Mouse (Mus musculus) hindbrain, postnatal 0 days (tissue): ENCODE measurements at regions not wholly inside any gene's neighbourhood (a gene's known extent, or its start where the extent isn't known, plus 50 kb on each side); places are given as distances from the start of the nearest gene placed in this dataset.

Source experiments
- ATAC-seq: fragments of 200-750 bp; cut with Nextera tagmentation; 2 replicates; pipeline ENCODE4 v1.8.0; 2017; ENCODE audit warnings: mild to moderate bottlenecking, moderate TSS enrichment, moderate library complexity
- DNase-seq: peaks from one replicate; pipeline ENCODE4 v3.0.0-alpha.2; 2015; ENCODE audit warnings: low spot score
- H3K27ac ChIP-seq: fragments of 300-500 bp; sonication (generic); 2 replicates; pipeline ENCODE4 v1.5.1; 2014; ENCODE audit warnings: mild to moderate bottlenecking
- H3K27me3 ChIP-seq: fragments of 300-500 bp; sonication (generic); 2 replicates; pipeline ENCODE4 v1.6.1; 2014; ENCODE audit warnings: low read length, mixed read lengths; ENCODE audit not compliant: insufficient read depth
- H3K36me3 ChIP-seq: fragments of 300-500 bp; sonication (generic); 2 replicates; pipeline ENCODE4 v1.6.1; 2014; ENCODE audit warnings: low read length, mixed read lengths; ENCODE audit not compliant: insufficient read depth
- H3K4me1 ChIP-seq: fragments of 300-500 bp; sonication (generic); 2 replicates; pipeline ENCODE4 v1.6.1; 2014; ENCODE audit warnings: antibody characterized with exemption, low read length, mixed read lengths; ENCODE audit not compliant: insufficient read depth
- H3K4me2 ChIP-seq: fragments of 300-500 bp; sonication (generic); 2 replicates; pipeline ENCODE4 v1.6.1; 2014; ENCODE audit warnings: low read depth, mild to moderate bottlenecking, low read length, moderate library complexity, mixed read lengths
- H3K4me3 ChIP-seq: fragments of 300-500 bp; sonication (generic); 2 replicates; pipeline ENCODE4 v1.5.1; 2014; ENCODE audit warnings: low read length
- H3K9ac ChIP-seq: fragments of 300-500 bp; sonication (generic); replicated peaks from 2 replicates; pipeline ENCODE4 v1.6.1; 2014; ENCODE audit warnings: mild to moderate bottlenecking, low read length, moderate library complexity, mixed read lengths
- H3K9me3 ChIP-seq: fragments of 300-500 bp; sonication (generic); 2 replicates; pipeline ENCODE4 v1.6.1; 2016; ENCODE audit warnings: low read length, mixed read lengths
- CTCF ChIP-seq: IDR thresholded peaks from 2 replicates; pipeline ENCODE4 v1.5.1; 2016; ENCODE audit warnings: antibody characterized with exemption, control low read depth, low read depth
- WGBS: fragments of 180-500 bp; shearing (Covaris S2); extraction: QIAGEN DNeasy Blood & Tissue Kit; methylation state at CpG from one replicate; pipeline ENCODE4 v1.1.7; 2014; 5-methylcytosine and 5-hydroxymethylcytosine counted together

DNA sequence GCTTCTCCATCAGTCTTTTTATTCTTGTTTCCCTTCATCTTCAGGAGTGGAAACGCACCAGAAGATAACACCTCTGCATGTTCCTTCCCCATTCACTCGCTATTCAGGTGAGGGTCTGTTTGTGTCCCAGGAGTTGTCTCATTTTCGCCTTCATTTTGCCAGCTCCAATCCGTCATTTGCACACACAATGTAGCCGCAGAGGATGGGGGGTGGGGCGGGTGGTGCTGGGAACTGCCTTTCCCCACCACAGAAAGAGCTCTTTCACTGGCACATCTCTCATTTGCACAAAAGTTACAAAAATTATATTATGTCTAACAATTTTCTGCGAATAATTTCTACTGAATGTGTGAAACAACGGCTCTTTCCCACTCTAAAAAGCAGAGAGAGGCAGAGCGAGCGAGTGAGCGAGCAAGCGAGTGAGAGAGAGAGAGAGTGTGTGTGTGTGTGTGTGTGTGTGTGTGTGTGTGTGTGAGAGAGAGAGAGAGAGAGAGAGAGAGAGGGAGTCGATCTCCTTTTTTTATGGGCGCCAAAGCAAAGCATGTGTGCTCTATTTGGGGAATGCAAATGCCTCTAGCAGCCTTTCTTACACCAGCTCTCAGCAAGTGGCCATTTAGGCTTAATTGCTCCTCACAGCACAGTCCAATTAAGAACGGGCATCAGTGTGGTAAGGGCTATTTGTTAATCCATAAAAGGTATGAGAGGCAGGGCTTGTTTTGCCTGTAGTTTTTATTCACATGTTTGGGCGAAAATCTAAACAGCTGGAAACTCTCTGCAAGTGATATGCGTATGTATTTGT is 225.2 kb upstream of the Kif2a start:
- H3K4me3 ChIP-seq = peak overlapping the region; percentile 23
- ATAC-seq (no peak), DNase-seq (peak; percentile 54)
- H3K27ac ChIP-seq = no peak overlapping the region
- H3K9ac ChIP-seq = peak overlapping the region; percentile 28; the same call in 1 of the 2 replicates
- H3K4me2 ChIP-seq = peak overlapping the region; percentile 52
- no peak for TF ChIP-seq CTCF
- 20% methylated on average over 17 of the region's 17 CpGs for WGBS
- H3K9me3 ChIP-seq = no peaks in the 10 kb centered on the region
- H3K27me3 ChIP-seq = no peaks in the 10 kb centered on the region
- H3K4me1 ChIP-seq = 0 out of 2 replicates have a peak, but pooled peaks cover 5% of the 10 kb centered on the region
- H3K36me3 ChIP-seq = no peaks in the 10 kb centered on the region

DNA sequence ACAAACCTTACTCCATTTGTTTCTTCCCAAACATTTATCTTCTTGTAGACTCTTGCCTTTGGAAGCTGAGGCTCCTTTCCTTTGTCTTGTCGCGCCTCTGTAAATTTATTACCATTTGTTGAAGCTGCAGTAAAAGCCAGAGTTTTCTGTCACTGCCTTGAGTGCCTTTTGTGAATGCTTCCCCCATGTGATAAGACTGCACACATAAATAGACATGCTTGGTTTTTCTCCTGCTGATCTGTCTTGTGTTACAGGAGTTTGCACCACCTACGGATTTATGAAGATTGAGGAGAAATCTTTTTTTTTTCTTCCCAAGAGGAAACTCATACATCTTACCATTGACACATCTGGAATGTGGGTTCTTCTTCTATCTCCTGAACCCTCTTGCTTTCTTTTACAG is 222.2 kb upstream of the Kif2a start:
- H3K36me3 ChIP-seq = no peaks in the 10 kb centered on the region
- 0 out of 2 replicates have a peak, but pooled peaks cover 5% of the 10 kb centered on the region for H3K4me1 ChIP-seq
- 65% methylated on average over 3 of the region's 3 CpGs for WGBS
- H3K9me3 ChIP-seq = no peaks in the 10 kb centered on the region
- DNase-seq = no peak
- no peak overlapping the region for H3K27ac ChIP-seq
- no peak for ATAC-seq
- H3K9ac ChIP-seq = no peak overlapping the region
- no peaks in the 10 kb centered on the region for H3K27me3 ChIP-seq
- H3K4me3 ChIP-seq = no peak overlapping the region
- no peak for TF ChIP-seq CTCF
- no peak overlapping the region for H3K4me2 ChIP-seq

DNA sequence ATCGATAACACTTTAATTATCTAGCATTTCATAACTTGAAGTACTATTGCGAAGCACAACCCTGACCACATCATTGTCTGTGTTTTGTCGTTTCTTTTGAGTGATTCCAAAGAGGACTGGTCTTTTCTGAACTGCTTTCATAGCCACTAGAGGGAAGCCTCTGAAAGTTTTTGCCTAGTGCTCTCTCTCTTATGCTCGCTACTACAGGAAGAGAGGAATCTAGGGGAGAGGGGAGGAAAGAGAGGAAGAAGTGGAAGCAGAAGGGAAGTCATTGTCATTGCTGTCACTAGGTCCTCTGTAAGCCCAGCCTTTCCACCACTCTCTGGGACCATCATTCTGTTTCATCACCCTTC is 217.1 kb upstream of the Kif2a start:
- Histone ChIP-seq H3K36me3 (no peaks in the 10 kb centered on the region), H3K4me1 (no peaks in the 10 kb centered on the region), H3K9ac (no peak overlapping the region), H3K27me3 (no peaks in the 10 kb centered on the region), H3K9me3 (no peaks in the 10 kb centered on the region), H3K27ac (no peak overlapping the region), H3K4me3 (no peak overlapping the region), H3K4me2 (no peak overlapping the region)
- DNase-seq = peak; percentile 57
- no peak for ATAC-seq
- WGBS = 60% methylated on average over 4 of the region's 4 CpGs
- peak; percentile 56 for TF ChIP-seq CTCF

DNA sequence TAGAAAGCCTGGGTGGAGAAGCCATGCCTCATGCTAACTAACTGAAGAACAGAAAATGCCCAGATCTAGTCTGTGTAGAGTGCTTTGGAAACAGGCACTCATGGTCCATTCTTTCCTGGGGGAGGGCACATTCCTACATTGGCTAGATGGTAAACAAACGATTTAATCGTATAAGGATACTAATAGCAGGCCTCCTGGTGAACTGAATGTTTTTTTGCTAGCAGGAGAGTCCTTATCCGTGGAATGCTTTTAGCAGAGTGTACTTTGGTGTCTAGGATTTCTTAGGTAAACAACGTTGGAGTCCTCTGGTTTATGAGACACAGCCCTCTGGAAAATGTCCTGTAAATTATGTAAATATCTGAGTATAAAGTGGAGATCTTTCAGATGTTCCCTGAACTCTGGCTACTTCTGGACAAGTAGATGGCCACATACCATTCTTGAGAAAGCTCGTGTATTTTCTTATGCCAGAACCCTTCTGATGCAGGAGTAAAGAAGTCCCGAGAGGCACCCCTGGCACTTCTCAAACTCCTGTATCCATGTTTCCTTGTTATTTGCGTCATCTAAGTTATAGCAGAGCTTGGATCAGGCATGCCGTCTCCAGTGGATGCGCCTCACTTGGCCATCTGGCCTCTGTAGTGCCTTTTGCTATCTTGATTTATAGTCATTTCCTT is 216.6 kb upstream of the Kif2a start:
- TF ChIP-seq CTCF = no peak
- Histone ChIP-seq H3K9ac (no peak overlapping the region), H3K9me3 (no peaks in the 10 kb centered on the region), H3K4me1 (no peaks in the 10 kb centered on the region), H3K27ac (no peak overlapping the region), H3K4me3 (no peak overlapping the region), H3K4me2 (no peak overlapping the region), H3K27me3 (no peaks in the 10 kb centered on the region), H3K36me3 (no peaks in the 10 kb centered on the region)
- 88% methylated on average over 9 of the region's 9 CpGs for WGBS
- DNase-seq (no peak), ATAC-seq (no peak)

DNA sequence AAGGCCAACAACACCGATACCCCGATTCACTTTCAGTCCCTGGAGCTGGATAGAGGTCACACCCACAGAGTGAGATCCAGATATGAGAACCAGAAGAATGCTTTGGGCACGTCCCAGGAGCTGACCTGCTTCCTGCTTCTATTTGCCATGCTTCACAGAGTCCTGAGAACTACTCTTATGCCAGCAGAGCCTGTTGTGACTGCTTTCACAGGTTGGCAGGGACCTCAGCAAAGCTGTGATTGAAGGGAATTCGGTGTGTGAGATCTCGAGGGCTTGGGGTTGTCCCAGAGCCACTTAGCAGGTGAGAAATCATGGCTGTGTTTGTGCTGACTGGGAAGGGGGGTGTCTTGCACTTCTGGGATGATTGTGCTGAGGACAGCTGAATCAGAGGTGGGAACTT is 197.5 kb upstream of the Kif2a start:
- DNase-seq = no peak
- no peaks in the 10 kb centered on the region; the same call in 1 of the 2 replicates for H3K4me1 ChIP-seq
- no peak overlapping the region for H3K4me3 ChIP-seq
- 64% methylated on average over 5 of the region's 5 CpGs for WGBS
- H3K4me2 ChIP-seq = no peak overlapping the region
- no peaks in the 10 kb centered on the region for H3K27me3 ChIP-seq
- no peak for ATAC-seq
- H3K9me3 ChIP-seq = no peaks in the 10 kb centered on the region
- no peaks in the 10 kb centered on the region for H3K36me3 ChIP-seq
- H3K9ac ChIP-seq = no peak overlapping the region
- no peak for TF ChIP-seq CTCF
- H3K27ac ChIP-seq = no peak overlapping the region

GRCm38 (mm10) chr13:107218351-107218750 is 196.4 kb upstream of the Kif2a start:
- no peak overlapping the region for H3K9ac ChIP-seq
- no peaks in the 10 kb centered on the region; the same call in 1 of the 2 replicates for H3K4me1 ChIP-seq
- peak overlapping the region; percentile 11; the same call in 1 of the 2 replicates for H3K27ac ChIP-seq
- DNase-seq (peak; percentile 49), ATAC-seq (0 out of 2 replicates have a peak, but pooled peaks have one; percentile 47)
- H3K9me3 ChIP-seq = no peaks in the 10 kb centered on the region
- WGBS = 43% methylated on average over 8 of the region's 8 CpGs
- no peak for TF ChIP-seq CTCF
- H3K36me3 ChIP-seq = no peaks in the 10 kb centered on the region
- H3K27me3 ChIP-seq = no peaks in the 10 kb centered on the region
- H3K4me3 ChIP-seq = no peak overlapping the region
- H3K4me2 ChIP-seq = no peak overlapping the region

GRCm38 (mm10) chr13:107217825-107218224 is 195.9 kb upstream of the Kif2a start:
- H3K4me2 ChIP-seq = no peak overlapping the region
- H3K27me3 ChIP-seq = no peaks in the 10 kb centered on the region
- no peak for TF ChIP-seq CTCF
- no peaks in the 10 kb centered on the region for H3K9me3 ChIP-seq
- H3K36me3 ChIP-seq = no peaks in the 10 kb centered on the region
- peak overlapping the region; percentile 11; the same call in 1 of the 2 replicates for H3K27ac ChIP-seq
- ATAC-seq (no peak), DNase-seq (no peak)
- no peaks in the 10 kb centered on the region; the same call in 1 of the 2 replicates for H3K4me1 ChIP-seq
- H3K9ac ChIP-seq = no peak overlapping the region
- 81% methylated on average over 6 of the region's 6 CpGs for WGBS
- no peak overlapping the region for H3K4me3 ChIP-seq
